Comparison of ENCODE assay signal across 10 mouse cellular contexts in the genomic region with DNA sequence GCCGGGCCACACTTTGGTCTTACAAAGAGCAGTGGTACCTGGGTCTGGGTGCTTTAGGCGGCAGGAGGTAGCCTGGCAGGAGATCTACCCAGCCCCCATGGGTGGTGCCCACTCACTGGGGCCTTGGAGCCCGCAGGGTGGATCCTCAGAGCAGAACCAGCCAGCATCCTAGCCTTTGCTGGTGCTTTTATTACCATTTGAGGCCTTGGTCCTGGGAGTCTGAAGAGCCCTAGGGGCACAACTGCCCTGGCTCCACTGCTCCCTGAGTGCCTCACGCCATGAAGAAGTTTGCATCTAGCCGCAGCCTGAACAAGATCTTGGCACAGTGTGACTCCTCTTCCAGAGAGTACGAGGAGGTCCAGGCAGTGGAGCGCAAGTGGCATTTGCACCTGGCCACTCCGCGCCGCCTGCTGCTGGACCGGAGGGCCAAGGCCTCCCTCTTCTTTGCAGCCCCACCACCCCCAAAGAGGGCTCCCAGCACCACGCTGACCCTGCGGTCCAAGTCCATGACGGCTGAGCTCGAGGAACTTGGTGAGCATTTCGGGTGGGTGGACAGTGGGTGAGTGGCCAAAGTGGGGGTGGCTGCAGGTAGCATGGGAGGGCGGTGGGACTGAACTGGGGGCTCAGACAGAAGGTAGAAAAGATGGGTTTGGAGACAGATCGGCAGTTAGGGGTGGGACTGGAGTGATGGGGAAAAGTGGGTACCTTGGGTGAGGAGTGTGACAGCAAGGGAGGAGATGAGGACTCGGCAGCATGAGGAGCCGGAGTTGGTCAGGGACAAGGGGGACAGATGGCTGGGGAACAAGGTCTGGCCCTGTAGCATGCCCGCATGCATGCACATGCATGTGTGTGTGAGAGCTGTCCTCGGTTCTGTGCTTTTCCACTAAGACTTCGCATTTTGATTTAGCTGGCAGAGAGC. TPM values are rescaled to one million over a fixed set of nuclear protein-coding genes. Genes with fewer than 3 reads are reported as not detected.
DNase-seq lines count a peak whose midpoint lies in the region; ATAC-seq and TF ChIP-seq lines count a peak whose summit lies in the region.
"Had no signal": no experiment of that assay in that cellular context is flagged by ENCODE, and none has a peak within 500 bp of the region (broad histone marks: within the 10 kb centered on the region; RNA-seq: fewer than 3 reads in every experiment).

No protein-coding gene starts in this region.

- TF ChIP-seq CTCF in thymus, adult 2 months (IDR thresholded peaks at IDR 0.05; ENCODE audit: borderline replicate concordance, control insufficient read depth, extremely low read depth, insufficient read depth, low read length, poor library complexity): no peak

- no peak for DNase-seq in frontal cortex, postnatal 36 days (ENCODE audit: low spot score in 2 of 2)
- no peak for DNase-seq in ES-E14 (ENCODE audit: low read depth, low spot score)
- DNase-seq in midbrain, embryonic 11.5 days (ENCODE audit: low spot score, missing footprints): no peak
- no peak for DNase-seq in thymus, adult 18-20 months
- DNase-seq in thymus, adult 2 months: no peak
- no peak for DNase-seq in gastrocnemius, postnatal 10 days
- DNase-seq: kidney, adult 2 months; lung, postnatal 14 days had no signal

- H3K4me3 ChIP-seq in ES-E14 (ENCODE audit: insufficient read depth in 1 of 2, low read depth in 1 of 2, low read length in 2 of 2, poor library complexity in 1 of 2, severe bottlenecking in 1 of 2): peak overlapping the region; percentile 56
- H3K4me3 ChIP-seq in forebrain, embryonic 15.5 days: peak overlapping the region; percentile 49
- peak overlapping the region; percentile 32 for H3K4me3 ChIP-seq in midbrain, embryonic 11.5 days (ENCODE audit: low read depth, low read length)
- H3K4me3 ChIP-seq in thymus, adult 2 months (ENCODE audit: control insufficient read depth, insufficient read depth, low read length): no peak overlapping the region

- in situ Hi-C loops in ES-E14 (cut with MboI; ENCODE audit: low sequenced_read_pairs in 2 of 2, unreplicated experiment in 2 of 2): no loop called here

- H3K4me2 ChIP-seq in forebrain, embryonic 15.5 days (replicated peaks): peak overlapping the region; percentile 66
- H3K4me2 ChIP-seq in midbrain, embryonic 11.5 days: peak overlapping the region; percentile 57

- H3K9me3 ChIP-seq in ES-E14 (ENCODE audit: control insufficient read depth, insufficient read depth, low read depth, low read length): no peaks in the 10 kb centered on the region
- no peaks in the 10 kb centered on the region for H3K9me3 ChIP-seq in forebrain, embryonic 15.5 days
- H3K9me3 ChIP-seq in midbrain, embryonic 11.5 days (ENCODE audit: control insufficient read depth, low read length): no peaks in the 10 kb centered on the region

- 55% methylated on average over 23 of the region's 23 CpGs for WGBS in forebrain, embryonic 15.5 days
- WGBS in midbrain, embryonic 11.5 days: 68% methylated on average over 23 of the region's 23 CpGs
- 96% methylated on average over 23 of the region's 23 CpGs for WGBS in thymus, adult 2 months

- peak; percentile 20; the same call in 1 of the 2 replicates for ATAC-seq in frontal cortex, adult (ENCODE audit: low TSS enrichment)
- ATAC-seq in forebrain, embryonic 15.5 days (replicated peaks): peak; percentile 57
- peak; percentile 64 for ATAC-seq in midbrain, embryonic 11.5 days (ENCODE audit: low FRiP score)

- peaks cover 3% of the 10 kb centered on the region; the same call in 1 of the 2 replicates for H3K36me3 ChIP-seq in ES-E14 (ENCODE audit: control insufficient read depth, insufficient read depth, low read length, poor library complexity, severe bottlenecking)
- H3K36me3 ChIP-seq in forebrain, embryonic 15.5 days: no peaks in the 10 kb centered on the region
- no peaks in the 10 kb centered on the region for H3K36me3 ChIP-seq in midbrain, embryonic 11.5 days (ENCODE audit: control insufficient read depth, insufficient read depth, low read length)
- H3K36me3 ChIP-seq in thymus, adult 2 months (ENCODE audit: control insufficient read depth, insufficient read depth, low read length): no peaks in the 10 kb centered on the region

- peaks cover 0 to 5% of the 10 kb centered on the region in 2 experiments; a peak in 1 of 4 replicates for H3K4me1 ChIP-seq in ES-E14 (ENCODE audit: control insufficient read depth in 2 of 2, insufficient read depth in 2 of 2, low read length in 2 of 2, poor library complexity in 1 of 2)
- peaks cover 25% of the 10 kb centered on the region for H3K4me1 ChIP-seq in forebrain, embryonic 15.5 days
- peaks cover 14% of the 10 kb centered on the region for H3K4me1 ChIP-seq in midbrain, embryonic 11.5 days (ENCODE audit: control insufficient read depth, insufficient read depth, low read length)
- no peaks in the 10 kb centered on the region for H3K4me1 ChIP-seq in thymus, adult 2 months (replicated peaks; ENCODE audit: control insufficient read depth, insufficient read depth, low read length)

- H3K9ac ChIP-seq in ES-E14 (ENCODE audit: insufficient read depth, low read depth, low read length, poor library complexity, severe bottlenecking): peak overlapping the region; percentile 31; the same call in 1 of the 2 replicates
- H3K9ac ChIP-seq in forebrain, embryonic 15.5 days (replicated peaks): peak overlapping the region; percentile 63
- H3K9ac ChIP-seq in midbrain, embryonic 11.5 days (ENCODE audit: low read length): peak overlapping the region; percentile 61

- TF ChIP-seq POLR2A in thymus, adult 2 months (IDR thresholded peaks at IDR 0.05; ENCODE audit: control insufficient read depth, extremely low read depth, insufficient read depth, low read length, poor library complexity): no peak

- no peaks in the 10 kb centered on the region for H3K27me3 ChIP-seq in forebrain, embryonic 15.5 days
- H3K27me3 ChIP-seq in midbrain, embryonic 11.5 days (ENCODE audit: control insufficient read depth, insufficient read depth, low read length): no peaks in the 10 kb centered on the region
- no peaks in the 10 kb centered on the region for H3K27me3 ChIP-seq in thymus, adult 2 months (ENCODE audit: control insufficient read depth, insufficient read depth, low read length)

- no peak overlapping the region for H3K27ac ChIP-seq in ES-E14 (ENCODE audit: insufficient read depth, low read depth, low read length, poor library complexity, severe bottlenecking)
- peak overlapping the region; percentile 79 for H3K27ac ChIP-seq in forebrain, embryonic 15.5 days (replicated peaks)
- peak overlapping the region; percentile 32 for H3K27ac ChIP-seq in midbrain, embryonic 11.5 days (ENCODE audit: low read depth, low read length)
- H3K27ac ChIP-seq in thymus, adult 2 months (ENCODE audit: control insufficient read depth, insufficient read depth, low read length): no peak overlapping the region

TF ChIP-seq in ES-E14, 5 proteins besides CTCF, POLR2A, EP300 and RAD21:
- TF ChIP-seq HCFC1 (IDR thresholded peaks at IDR 0.05; ENCODE audit: borderline replicate concordance, insufficient read depth, low read length): no peak
- no peak for TF ChIP-seq ZNF384 (IDR thresholded peaks at IDR 0.05; ENCODE audit: low read depth, low read length)
- TF ChIP-seq MAFK (IDR thresholded peaks at IDR 0.05; ENCODE audit: insufficient read depth, low read depth, low read length): no peak
- no peak for TF ChIP-seq CHD2 (IDR thresholded peaks at IDR 0.05; ENCODE audit: low read depth, low read length)
- TF ChIP-seq ZC3H11A (IDR thresholded peaks at IDR 0.05; ENCODE audit: borderline replicate concordance, low read depth, low read length): no peak

RNA-seq across cellular contexts. Expression of a gene that starts 33.8 kb away (rescaled TPM):
- total RNA-seq in ES-E14 (2012; rRNA removed): 6.4 and 6.7 TPM in 2 replicates
- 10.7 and 13.0 TPM in 2 replicates for polyA plus RNA-seq in forebrain, embryonic 15.5 days (2015; fragmentation: Nextera tagmentation; extraction: Ambion mirVana)
- 2.2 TPM in 2 replicates for polyA plus RNA-seq in midbrain, embryonic 11.5 days (2014; fragmentation: Nextera tagmentation; extraction: Ambion mirVana)
- polyA plus RNA-seq in thymus, adult 2 months (2012; rRNA removed): 6.8 and 8.2 TPM in 2 replicates
- total RNA-seq in gastrocnemius, postnatal 10 days (2021): 10 to 100 TPM; 24.8 to 36.1 TPM

RNA-seq across cellular contexts. Expression of a gene that starts 34.9 kb away (rescaled TPM):
- 0.21 TPM in 1 of 2 replicates, not detected in the other for total RNA-seq in ES-E14 (2012; rRNA removed)
- 1.6 and 1.7 TPM in 2 replicates for polyA plus RNA-seq in forebrain, embryonic 15.5 days (2015; fragmentation: Nextera tagmentation; extraction: Ambion mirVana)
- 0.42 and 0.43 TPM in 2 replicates for polyA plus RNA-seq in midbrain, embryonic 11.5 days (2014; fragmentation: Nextera tagmentation; extraction: Ambion mirVana)
- 0.15 and 0.16 TPM in 2 replicates for polyA plus RNA-seq in thymus, adult 2 months (2012; rRNA removed)
- under 1 TPM; 0.54 TPM for total RNA-seq in gastrocnemius, postnatal 10 days (2021)

RNA-seq across cellular contexts. Expression of a gene that starts 56.0 kb away (rescaled TPM):
- total RNA-seq in ES-E14 (2012; rRNA removed): 11.7 and 15.2 TPM in 2 replicates
- polyA plus RNA-seq in forebrain, embryonic 15.5 days (2015; fragmentation: Nextera tagmentation; extraction: Ambion mirVana): 23.6 and 23.8 TPM in 2 replicates
- 7.4 and 9.4 TPM in 2 replicates for polyA plus RNA-seq in midbrain, embryonic 11.5 days (2014; fragmentation: Nextera tagmentation; extraction: Ambion mirVana)
- polyA plus RNA-seq in thymus, adult 2 months (2012; rRNA removed): 37.9 and 43.0 TPM in 2 replicates
- 10 to 100 TPM in 1 of 2 experiments, 1 to 10 TPM in 1; 6.5 to 11.0 TPM for total RNA-seq in gastrocnemius, postnatal 10 days (2021)

RNA-seq across cellular contexts. Expression of a gene that starts 58.5 kb away (rescaled TPM):
- 4.1 and 8.3 TPM in 2 replicates for total RNA-seq in ES-E14 (2012; rRNA removed)
- polyA plus RNA-seq in forebrain, embryonic 15.5 days (2015; fragmentation: Nextera tagmentation; extraction: Ambion mirVana): 55.7 and 55.9 TPM in 2 replicates
- 84.3 and 87.3 TPM in 2 replicates for polyA plus RNA-seq in midbrain, embryonic 11.5 days (2014; fragmentation: Nextera tagmentation; extraction: Ambion mirVana)
- 9.6 and 10.2 TPM in 2 replicates for polyA plus RNA-seq in thymus, adult 2 months (2012; rRNA removed)
- total RNA-seq in gastrocnemius, postnatal 10 days (2021): 1 to 10 TPM; 3.8 to 6.2 TPM

Comparison
In these comparisons a context has a peak if more than half of its experiments do, and no peak if none do; other contexts are left out.
1. H3K27ac ChIP-seq: peak in forebrain, embryonic 15.5 days (single experiment) and midbrain, embryonic 11.5 days (single experiment); none in ES-E14 (single experiment) and thymus, adult 2 months (single experiment).
2. Peak in every context shown above with its lines, with median percentiles within 50 percentile points of each other: ATAC-seq and H3K9ac ChIP-seq.